Mouse (Mus musculus) midbrain, embryonic 11.5 days (tissue): ENCODE results near the gene Dennd1c. TPM values are rescaled to one million over a fixed set of nuclear protein-coding genes. Genes with fewer than 3 reads are reported as not detected.

Experiments used
- ATAC-seq: fragments of 200-750 bp; cut with Nextera tagmentation; 2 replicates; pipeline ENCODE4 v1.8.0; 2017; ENCODE audit warnings: moderate TSS enrichment, moderate library complexity; ENCODE audit not compliant: low FRiP score
- DNase-seq: peaks from one replicate; pipeline ENCODE4 v3.0.0; 2015; ENCODE audit warnings: low spot score; ENCODE audit errors: missing footprints
- H3K27ac ChIP-seq: fragments of 300-500 bp; sonication (generic); 2 replicates; pipeline ENCODE4 v1.5.1; 2014; ENCODE audit warnings: low read depth, low read length
- H3K27me3 ChIP-seq: fragments of 300-500 bp; sonication (generic); 2 replicates; pipeline ENCODE4 v1.6.1; 2014; ENCODE audit warnings: mild to moderate bottlenecking, low read length, moderate library complexity, mixed read lengths; ENCODE audit not compliant: control insufficient read depth, insufficient read depth
- H3K36me3 ChIP-seq: fragments of 300-500 bp; sonication (generic); 2 replicates; pipeline ENCODE4 v1.6.1; 2014; ENCODE audit warnings: mild to moderate bottlenecking, low read length, moderate library complexity, mixed read lengths; ENCODE audit not compliant: control insufficient read depth, insufficient read depth
- H3K4me1 ChIP-seq: fragments of 300-500 bp; sonication (generic); 2 replicates; pipeline ENCODE4 v1.6.1; 2014; ENCODE audit warnings: low read length; ENCODE audit not compliant: control insufficient read depth, insufficient read depth
- H3K4me2 ChIP-seq: fragments of 300-500 bp; sonication (generic); 2 replicates; pipeline ENCODE4 v1.6.1; 2014; ENCODE audit warnings: mild to moderate bottlenecking, moderate library complexity
- H3K4me3 ChIP-seq: fragments of 300-500 bp; sonication (generic); 2 replicates; pipeline ENCODE4 v1.5.1; 2014; ENCODE audit warnings: low read depth, low read length
- H3K9ac ChIP-seq: fragments of 300-500 bp; sonication (generic); 2 replicates; pipeline ENCODE4 v1.6.1; 2014; ENCODE audit warnings: low read length
- H3K9me3 ChIP-seq: fragments of 300-500 bp; sonication (generic); 2 replicates; pipeline ENCODE4 v1.6.1; 2016; ENCODE audit warnings: low read length; ENCODE audit not compliant: control insufficient read depth
- WGBS: fragments of 180-500 bp; shearing (Covaris S2); extraction: QIAGEN DNeasy Blood & Tissue Kit; methylation state at CpG from one replicate; pipeline ENCODE4 v1.1.7; 2014; 5-methylcytosine and 5-hydroxymethylcytosine counted together
- polyA plus RNA-seq: library from polyadenylated mRNA; unstranded; fragments of >200 nt; fragmentation: Nextera tagmentation; extraction: Ambion mirVana; gene quantifications from 2 replicates; pipeline ENCODE4 v1.2.1, GENCODE M21; 2014

Dennd1c gene
- polyA plus RNA-seq, result 2.2 and 2.7 TPM in 2 replicates

- Histone ChIP-seq H3K36me3 (peaks cover 7% of the 10 kb centered on the region; the same call in 1 of the 2 replicates), H3K9me3 (no peaks in the 10 kb centered on the region), H3K4me1 (no peaks in the 10 kb centered on the region), H3K27ac (no peak within 1 kb of the TSS), H3K27me3 (no peaks in the 10 kb centered on the region), H3K4me2 (no peak within 1 kb of the TSS), H3K4me3 (no peak within 1 kb of the TSS), H3K9ac (no peak within 1 kb of the TSS)
- ATAC-seq (peak; percentile 23; the same call in 1 of the 2 replicates), DNase-seq (no peak)
- WGBS, result 59% methylated on average over 6 of the region's 6 CpGs
Measured at GRCm38 (mm10) chr17:57078336-57078735, at the start of gene Dennd1c. Gene Dennd1c (minus strand): TSS chr17:57078514.

DNA sequence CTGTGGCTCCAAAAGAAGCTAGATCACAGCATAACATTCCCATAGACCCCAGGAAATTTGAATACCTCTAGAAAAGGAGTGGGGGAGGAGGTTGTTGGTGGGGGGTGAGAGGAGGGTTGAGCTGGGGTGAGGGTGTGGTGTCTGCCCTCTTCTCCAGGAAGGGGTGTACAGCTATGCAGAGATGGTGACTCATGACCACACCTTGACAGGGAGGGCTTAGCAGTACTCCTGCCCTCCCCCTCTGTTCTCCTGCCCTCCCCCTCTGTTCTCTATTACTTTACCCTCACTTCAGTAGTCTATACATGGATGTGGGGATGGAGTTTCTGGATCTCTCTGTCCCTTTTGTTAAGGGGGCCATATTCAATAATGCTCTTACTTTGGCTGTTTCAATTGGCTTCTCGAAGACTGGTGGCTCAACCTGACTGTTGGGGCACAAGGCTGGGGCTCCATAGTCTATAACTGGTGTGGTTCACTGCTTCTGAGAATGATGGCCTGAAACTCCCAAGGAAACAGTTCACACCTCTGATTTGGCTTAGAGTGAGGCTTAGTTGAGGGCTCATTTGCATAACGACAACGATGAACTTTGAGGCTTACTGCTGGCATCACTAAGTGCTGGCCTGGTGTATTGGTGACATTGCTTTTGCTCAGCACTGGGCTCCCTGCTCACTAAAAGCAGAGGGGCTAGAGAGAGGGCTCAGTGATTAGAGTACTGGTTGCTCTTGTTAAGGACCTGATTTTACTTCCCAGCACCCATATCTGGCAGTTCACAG is 47.7 kb upstream of the Dennd1c start:
- no peaks in the 10 kb centered on the region for H3K4me1 ChIP-seq
- H3K9ac ChIP-seq, result no peak overlapping the region
- ATAC-seq (no peak), DNase-seq (no peak)
- H3K4me3 ChIP-seq, result no peak overlapping the region
- H3K4me2 ChIP-seq, result no peak overlapping the region
- H3K9me3 ChIP-seq, result no peaks in the 10 kb centered on the region
- H3K27me3 ChIP-seq, result no peaks in the 10 kb centered on the region
- no peaks in the 10 kb centered on the region for H3K36me3 ChIP-seq
- H3K27ac ChIP-seq, result no peak overlapping the region
- 71% methylated on average over 3 of the region's 3 CpGs for WGBS

DNA sequence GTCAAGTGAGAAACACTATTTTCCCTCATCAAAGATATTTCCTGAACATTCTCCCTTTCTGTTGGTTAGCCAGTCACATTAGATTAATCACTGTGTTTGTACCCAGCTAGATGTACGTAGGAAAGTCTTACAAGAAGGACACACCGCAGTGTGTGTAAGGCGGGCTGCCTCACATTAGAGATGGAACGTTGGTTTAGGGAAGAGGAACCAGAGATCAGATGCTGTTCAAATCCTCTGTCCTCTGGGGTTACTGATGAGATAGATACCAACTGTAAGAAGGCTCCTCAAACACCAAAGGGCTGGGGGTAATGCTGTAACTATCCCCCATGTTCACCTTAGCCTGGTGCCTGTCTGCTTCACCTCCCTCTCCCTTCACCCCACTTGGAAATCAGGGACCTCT is 46.5 kb upstream of the Dennd1c start:
- no peaks in the 10 kb centered on the region for H3K4me1 ChIP-seq
- H3K9me3 ChIP-seq, result no peaks in the 10 kb centered on the region
- H3K9ac ChIP-seq, result no peak overlapping the region
- H3K36me3 ChIP-seq, result no peaks in the 10 kb centered on the region
- ATAC-seq (no peak), DNase-seq (no peak)
- H3K27me3 ChIP-seq, result no peaks in the 10 kb centered on the region
- WGBS, result 90% methylated on average over 4 of the region's 4 CpGs
- H3K4me2 ChIP-seq, result no peak overlapping the region
- H3K4me3 ChIP-seq, result no peak overlapping the region
- no peak overlapping the region for H3K27ac ChIP-seq

DNA sequence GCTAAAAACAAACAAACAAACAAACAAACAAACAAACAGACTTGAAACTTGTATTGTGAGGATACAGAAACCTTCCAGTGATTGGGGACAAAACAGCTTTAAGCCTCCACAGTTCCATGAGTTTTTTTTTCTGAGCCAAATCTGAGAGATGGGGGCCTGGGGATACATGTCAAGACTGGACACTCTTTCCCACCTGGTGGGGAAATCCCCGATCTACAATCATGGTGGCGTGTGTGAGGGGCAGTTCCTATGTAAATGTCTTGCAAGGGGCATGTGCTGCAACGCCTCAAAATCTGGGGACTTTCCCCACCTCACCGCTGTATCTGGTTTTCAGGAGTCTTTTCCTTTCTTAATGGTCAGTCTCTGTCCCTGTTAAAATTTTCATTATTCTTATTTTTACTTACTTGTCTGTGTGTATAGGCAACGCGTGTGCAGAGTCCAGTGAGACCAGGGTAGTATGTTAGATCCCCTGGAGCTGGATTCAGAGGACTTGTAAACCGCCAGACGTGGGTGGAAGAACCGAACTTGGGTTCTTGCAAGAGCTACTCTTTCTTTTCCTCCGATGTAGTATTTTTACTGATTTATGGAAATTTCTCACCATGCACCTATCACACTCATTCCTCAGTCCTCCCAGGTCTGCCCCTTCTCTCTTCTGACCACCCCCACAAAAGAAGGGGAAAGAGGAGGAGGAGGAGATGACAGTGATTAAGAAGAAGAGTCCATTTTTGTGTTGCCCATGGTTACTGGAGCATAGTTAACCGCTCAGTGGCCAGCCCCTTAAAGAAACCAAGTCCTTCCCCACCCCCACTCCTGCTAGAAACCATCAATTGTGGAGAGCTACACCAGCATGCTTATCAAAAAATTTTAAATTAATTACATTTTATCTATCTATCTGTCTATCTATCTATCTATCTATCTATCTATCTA is 45.1 kb upstream of the Dennd1c start:
- 87% methylated on average over 11 of the region's 11 CpGs for WGBS
- Histone ChIP-seq H3K27me3 (no peaks in the 10 kb centered on the region), H3K4me1 (no peaks in the 10 kb centered on the region), H3K4me3 (no peak overlapping the region), H3K4me2 (no peak overlapping the region), H3K36me3 (no peaks in the 10 kb centered on the region), H3K27ac (no peak overlapping the region), H3K9me3 (no peaks in the 10 kb centered on the region), H3K9ac (no peak overlapping the region)
- ATAC-seq (no peak), DNase-seq (no peak)

GRCm38 (mm10) chr17:57121856-57122255 is 43.5 kb upstream of the Dennd1c start:
- H3K9me3 ChIP-seq, result no peaks in the 10 kb centered on the region
- H3K4me3 ChIP-seq, result no peak overlapping the region
- no peak overlapping the region for H3K4me2 ChIP-seq
- H3K4me1 ChIP-seq, result no peaks in the 10 kb centered on the region
- DNase-seq (no peak), ATAC-seq (no peak)
- H3K9ac ChIP-seq, result no peak overlapping the region
- no peaks in the 10 kb centered on the region for H3K27me3 ChIP-seq
- no peak overlapping the region for H3K27ac ChIP-seq
- WGBS, result 90% methylated on average over 2 of the region's 2 CpGs
- H3K36me3 ChIP-seq, result no peaks in the 10 kb centered on the region

- H3K4me1 ChIP-seq, result no peaks in the 10 kb centered on the region
- peak overlapping the region; percentile 15; the same call in 1 of the 2 replicates for H3K4me2 ChIP-seq
- DNase-seq (no peak), ATAC-seq (peak; percentile 88)
- WGBS, result 1% methylated on average over 11 of the region's 11 CpGs
- no peaks in the 10 kb centered on the region for H3K27me3 ChIP-seq
- no peak overlapping the region for H3K4me3 ChIP-seq
- H3K36me3 ChIP-seq, result no peaks in the 10 kb centered on the region
- no peak overlapping the region for H3K27ac ChIP-seq
- no peak overlapping the region for H3K9ac ChIP-seq
- H3K9me3 ChIP-seq, result no peaks in the 10 kb centered on the region
Measured at GRCm38 (mm10) chr17:57118524-57119349, 40.4 kb upstream of the Dennd1c start.

DNA sequence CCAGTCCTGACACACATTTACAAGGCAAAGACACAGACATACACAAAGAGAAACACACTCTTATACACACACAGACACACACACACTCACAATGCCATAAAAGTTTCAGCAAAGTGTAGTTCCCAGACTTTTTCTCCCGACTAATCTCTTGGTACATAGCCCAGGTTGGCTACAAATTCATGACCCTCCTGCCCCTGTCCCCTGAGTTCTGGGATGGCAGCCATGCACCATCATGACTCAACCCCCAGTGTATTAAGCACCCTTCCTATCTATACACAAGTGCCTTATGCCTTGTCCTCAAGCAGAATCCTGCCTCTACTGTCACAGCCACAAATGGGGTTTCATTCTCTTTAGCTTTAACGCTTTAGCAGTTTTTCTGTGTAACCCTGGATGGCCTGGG is 38.5 kb upstream of the Dennd1c start:
- 82% methylated on average over 2 of the region's 2 CpGs for WGBS

DNA sequence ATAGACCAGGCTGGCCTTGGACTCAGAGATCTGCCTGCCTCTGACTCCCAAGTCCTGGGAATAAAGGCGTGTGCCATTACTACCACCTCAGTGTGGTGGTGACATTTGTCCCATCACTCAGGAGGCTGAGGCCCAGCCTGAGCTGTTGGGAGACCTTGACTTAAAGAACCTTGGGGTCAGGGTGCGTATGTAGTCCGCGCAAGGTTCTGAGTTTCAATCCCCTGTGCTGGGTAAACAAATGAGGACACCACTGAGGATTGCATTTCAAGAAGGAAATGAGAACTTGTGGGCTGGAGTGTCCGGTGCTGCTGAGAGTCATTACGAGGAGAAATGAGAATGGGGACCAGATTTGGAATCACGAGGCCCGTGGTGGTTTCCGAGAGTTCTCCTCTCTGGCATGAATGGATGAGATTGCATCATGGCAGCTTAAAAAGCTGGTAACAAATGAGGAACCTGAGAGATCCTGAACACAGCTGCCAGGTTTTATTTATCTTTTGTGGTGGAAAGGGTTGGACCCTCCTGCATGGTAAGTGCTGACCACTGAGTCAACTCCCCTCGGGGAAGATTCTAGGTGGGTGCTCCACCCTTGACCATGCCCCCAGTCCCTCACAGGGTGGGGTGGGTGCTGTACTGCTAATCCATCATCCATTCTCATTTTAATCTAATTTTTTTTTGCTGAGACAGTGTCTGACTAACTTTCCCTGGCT is 34.6 kb upstream of the Dennd1c start:
- H3K27me3 ChIP-seq, result no peaks in the 10 kb centered on the region
- WGBS, result 90% methylated on average over 10 of the region's 10 CpGs

More for the DNA sequence above, 38.5 kb upstream of the Dennd1c start:
- Histone ChIP-seq H3K4me1 (no peaks in the 10 kb centered on the region), H3K27me3 (no peaks in the 10 kb centered on the region), H3K9ac (no peak overlapping the region), H3K4me2 (no peak overlapping the region), H3K27ac (no peak overlapping the region), H3K4me3 (no peak overlapping the region), H3K36me3 (no peaks in the 10 kb centered on the region), H3K9me3 (no peaks in the 10 kb centered on the region)
- ATAC-seq, result no peak
- DNase-seq, result no peak

More for the DNA sequence above, 34.6 kb upstream of the Dennd1c start:
- H3K4me2 ChIP-seq, result no peak overlapping the region
- DNase-seq (no peak), ATAC-seq (no peak)
- no peaks in the 10 kb centered on the region for H3K9me3 ChIP-seq
- no peak overlapping the region for H3K4me3 ChIP-seq
- H3K27ac ChIP-seq, result no peak overlapping the region
- no peak overlapping the region for H3K9ac ChIP-seq
- no peaks in the 10 kb centered on the region for H3K36me3 ChIP-seq
- H3K4me1 ChIP-seq, result no peaks in the 10 kb centered on the region
